Comparison of ENCODE assay signal across 9 mouse cellular contexts in the genomic region with DNA sequence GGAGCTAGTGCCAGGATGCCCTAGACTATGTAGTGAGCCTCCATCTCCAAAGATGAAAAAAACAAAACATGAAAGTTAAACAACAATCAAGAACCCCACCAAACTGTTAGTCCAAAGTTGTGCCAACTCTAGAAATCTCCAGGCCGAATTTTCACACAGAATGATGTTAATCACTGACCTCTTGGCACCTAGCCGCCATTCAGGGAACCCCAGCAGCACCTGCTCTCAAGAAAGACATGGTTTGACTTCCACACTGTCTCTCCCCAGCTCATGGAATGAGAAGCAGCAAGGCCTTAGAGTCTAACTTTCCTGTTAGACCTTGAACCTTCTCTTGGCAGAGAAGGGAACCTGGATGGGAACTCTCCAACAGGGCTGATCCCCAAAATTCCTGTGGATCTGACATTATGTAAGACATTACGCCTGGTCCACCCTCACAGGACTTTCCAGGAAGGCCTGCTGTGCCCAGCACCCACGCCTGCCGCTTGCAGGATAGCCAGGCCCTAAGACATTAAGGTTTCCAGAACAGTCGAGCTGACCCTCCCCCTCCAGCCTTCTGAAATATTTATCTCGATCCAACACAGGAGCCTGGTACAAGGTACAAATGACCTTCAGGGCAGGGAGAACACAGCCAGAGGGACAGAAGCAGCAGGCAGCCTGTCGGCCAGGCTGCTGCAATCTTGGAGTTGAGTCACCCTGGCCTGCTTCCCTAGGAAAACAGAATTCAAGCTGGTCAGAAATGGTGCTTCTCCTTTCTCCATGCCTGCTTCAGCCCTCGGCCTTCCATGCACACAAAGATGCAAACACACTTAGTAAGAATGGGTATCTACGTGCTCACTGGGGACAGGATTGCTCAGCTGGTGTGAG. TPM values are rescaled to one million over a fixed set of nuclear protein-coding genes. Genes with fewer than 3 reads are reported as not detected.
A peak's percentile ranks its signal among the peaks of the same experiment; 100 is the strongest.
DNase-seq lines count a peak whose midpoint lies in the region; ATAC-seq and TF ChIP-seq lines count a peak whose summit lies in the region.
"Had no signal": no experiment of that assay in that cellular context is flagged by ENCODE, and none has a peak within 500 bp of the region (broad histone marks: within the 10 kb centered on the region; RNA-seq: fewer than 3 reads in every experiment).

No protein-coding gene starts in this region.

- TF ChIP-seq POLR2A in lung, adult 2 months (IDR thresholded peaks at IDR 0.05; ENCODE audit: borderline replicate concordance, extremely low read depth, low read depth, low read length), result no peak

- H3K4me1 ChIP-seq in neural tube, embryonic 14.5 days (ENCODE audit: control insufficient read depth, insufficient read depth, low read length), result no peaks in the 10 kb centered on the region
- 0 out of 2 replicates have a peak, but pooled peaks cover 5% of the 10 kb centered on the region for H3K4me1 ChIP-seq in intestine, embryonic 16.5 days (ENCODE audit: control insufficient read depth, insufficient read depth, low read length)
- no peaks in the 10 kb centered on the region for H3K4me1 ChIP-seq in lung, adult 2 months (ENCODE audit: control insufficient read depth, insufficient read depth, low read length)

- intact Hi-C loops in left cerebral cortex, postnatal 14 days (cut with DNase I), result no loop called here

- no peak overlapping the region for H3K27ac ChIP-seq in neural tube, embryonic 14.5 days (ENCODE audit: low read depth, low read length)
- 0 out of 2 replicates have a peak overlapping the region, but pooled peaks have one; percentile 2 for H3K27ac ChIP-seq in intestine, embryonic 16.5 days (ENCODE audit: low read length)
- no peak overlapping the region for H3K27ac ChIP-seq in layer of hippocampus, adult 2 months

- ATAC-seq in neural tube, embryonic 14.5 days (ENCODE audit: low read depth), result no peak
- peak; percentile 74 for ATAC-seq in intestine, embryonic 16.5 days
- ATAC-seq: hindbrain, embryonic 16.5 days had no signal

- H3K4me3 ChIP-seq in neural tube, embryonic 14.5 days (ENCODE audit: low read depth, low read length), result no peak overlapping the region
- no peak overlapping the region for H3K4me3 ChIP-seq in intestine, embryonic 16.5 days (ENCODE audit: low read length)
- no peak overlapping the region for H3K4me3 ChIP-seq in layer of hippocampus, adult 2 months
- H3K4me3 ChIP-seq in lung, adult 2 months (replicated peaks; ENCODE audit: extremely low read depth, low read depth, low read length), result no peak overlapping the region

- TF ChIP-seq CTCF in layer of hippocampus, adult 2 months (conservative IDR thresholded peaks at IDR 0.05), result no peak
- no peak for TF ChIP-seq CTCF in lung, adult 2 months (IDR thresholded peaks at IDR 0.05; ENCODE audit: insufficient read depth, low read length)

- DNase-seq in neural tube, embryonic 10.5 days (ENCODE audit: extremely low spot score, low spot score), result no peak
- DNase-seq in cerebellum, postnatal 14 days, result peak; percentile 36 to 39
- DNase-seq in yolk sac, embryonic 10.5 days (ENCODE audit: low spot score), result peak; percentile 77
- DNase-seq in layer of hippocampus, adult 2 months (ENCODE audit: low spot score in 2 of 2), result no peak
- DNase-seq in lung, adult 2 months, result no peak
- DNase-seq in left cerebral cortex, postnatal 14 days (ENCODE audit: low spot score in 2 of 2), result no peak

- H3K27me3 ChIP-seq in neural tube, embryonic 14.5 days (ENCODE audit: control insufficient read depth, insufficient read depth, low read length), result no peaks in the 10 kb centered on the region
- no peaks in the 10 kb centered on the region for H3K27me3 ChIP-seq in intestine, embryonic 16.5 days (replicated peaks; ENCODE audit: control insufficient read depth, insufficient read depth, low read length)

- H3K4me2 ChIP-seq in neural tube, embryonic 14.5 days (ENCODE audit: low read depth, low read length), result no peak overlapping the region
- no peak overlapping the region for H3K4me2 ChIP-seq in intestine, embryonic 16.5 days (ENCODE audit: low read depth, low read length)

- no peaks in the 10 kb centered on the region for H3K36me3 ChIP-seq in neural tube, embryonic 14.5 days (ENCODE audit: control insufficient read depth, insufficient read depth, low read length)
- no peaks in the 10 kb centered on the region for H3K36me3 ChIP-seq in intestine, embryonic 16.5 days (ENCODE audit: control insufficient read depth, insufficient read depth, low read length)

- no peaks in the 10 kb centered on the region for H3K9me3 ChIP-seq in neural tube, embryonic 14.5 days (ENCODE audit: control insufficient read depth, low read length)
- H3K9me3 ChIP-seq in intestine, embryonic 16.5 days (ENCODE audit: control insufficient read depth, low read length), result no peaks in the 10 kb centered on the region

- 73% methylated on average over 10 of the region's 10 CpGs for WGBS in neural tube, embryonic 14.5 days
- WGBS in intestine, embryonic 16.5 days, result 43% methylated on average over 10 of the region's 10 CpGs
- 58% methylated on average over 10 of the region's 10 CpGs for WGBS in lung, adult 2 months

- 0 out of 2 replicates have a peak overlapping the region, but pooled peaks have one; percentile 11 for H3K9ac ChIP-seq in neural tube, embryonic 14.5 days (replicated peaks; ENCODE audit: low read depth, low read length)
- H3K9ac ChIP-seq in intestine, embryonic 16.5 days (ENCODE audit: low read depth, low read length), result no peak overlapping the region; the same call in 1 of the 2 replicates

RNA-seq across cellular contexts. Expression of gene Fbxl14, which starts 12.3 kb away (rescaled TPM):
- 3.5 and 3.8 TPM in 2 replicates for polyA plus RNA-seq in neural tube, embryonic 14.5 days (2014; fragmentation: Nextera tagmentation; extraction: Ambion mirVana)
- polyA plus RNA-seq in intestine, embryonic 16.5 days (2015; fragmentation: Nextera tagmentation; extraction: Ambion mirVana), result 3.7 and 4.1 TPM in 2 replicates
- 10 to 100 TPM; 32.3 to 34.3 TPM for total RNA-seq in layer of hippocampus, adult 2 months (2021)
- polyA plus RNA-seq in lung, adult 2 months (2012; rRNA removed), result 77.7 and 84.9 TPM in 2 replicates
- total RNA-seq in left cerebral cortex, postnatal 14 days (2021), result 10 to 100 TPM; 25.3 to 26.8 TPM

RNA-seq across cellular contexts. Expression of gene Adipor2, which starts 49.6 kb away (rescaled TPM):
- polyA plus RNA-seq in neural tube, embryonic 14.5 days (2014; fragmentation: Nextera tagmentation; extraction: Ambion mirVana), result 19.4 and 36.2 TPM in 2 replicates
- 127 and 148 TPM in 2 replicates for polyA plus RNA-seq in intestine, embryonic 16.5 days (2015; fragmentation: Nextera tagmentation; extraction: Ambion mirVana)
- 10 to 100 TPM; 37.1 to 40.5 TPM for total RNA-seq in layer of hippocampus, adult 2 months (2021)
- polyA plus RNA-seq in lung, adult 2 months (2012; rRNA removed), result 63.6 and 81.0 TPM in 2 replicates
- total RNA-seq in left cerebral cortex, postnatal 14 days (2021), result 10 to 100 TPM; 37.7 to 44.4 TPM

Comparison
In these comparisons a context has a peak if more than half of its experiments do, and no peak if none do; other contexts are left out.
1. DNase-seq: peak in cerebellum, postnatal 14 days (2 of 2) and yolk sac, embryonic 10.5 days (single experiment); none in neural tube, embryonic 10.5 days (single experiment), layer of hippocampus, adult 2 months (0 of 2), lung, adult 2 months (single experiment) and left cerebral cortex, postnatal 14 days (0 of 2).
2. RNA of gene Fbxl14, which starts 12.3 kb away (polyA plus RNA-seq): 77.7 to 84.9 TPM in lung, adult 2 months; 3.5 to 3.8 TPM in neural tube, embryonic 14.5 days and 3.7 to 4.1 TPM in intestine, embryonic 16.5 days; every median in the first group is over 10 times any median in the second.